Mouse (Mus musculus) c-Kit-negative CD71-positive TER-119-positive erythroid progenitor cells, embryonic 14.5 days (primary cell): ENCODE results near the gene Thtpa.

Source experiments
- DNase-seq: peaks from one replicate; pipeline ENCODE4 v3.0.0-alpha.2; 2013; ENCODE audit warnings: low read depth, low spot score

Thtpa gene

GRCm38 (mm10) chr14:55077481-55078365 lies 16.9 kb upstream of the Thtpa start:
- DNase-seq = no peak

- no peak for DNase-seq
Measured at GRCm38 (mm10) chr14:55078366-55078989, 16.1 kb upstream of the Thtpa start.

GRCm38 (mm10) chr14:55079214-55079970 lies 15.2 kb upstream of the Thtpa start:
- peak; percentile 57 for DNase-seq

- DNase-seq = no peak
Measured at GRCm38 (mm10) chr14:55081105-55081504, 13.5 kb upstream of the Thtpa start.

- no peak for DNase-seq
Measured at GRCm38 (mm10) chr14:55083481-55083880, 11.1 kb upstream of the Thtpa start.

DNA sequence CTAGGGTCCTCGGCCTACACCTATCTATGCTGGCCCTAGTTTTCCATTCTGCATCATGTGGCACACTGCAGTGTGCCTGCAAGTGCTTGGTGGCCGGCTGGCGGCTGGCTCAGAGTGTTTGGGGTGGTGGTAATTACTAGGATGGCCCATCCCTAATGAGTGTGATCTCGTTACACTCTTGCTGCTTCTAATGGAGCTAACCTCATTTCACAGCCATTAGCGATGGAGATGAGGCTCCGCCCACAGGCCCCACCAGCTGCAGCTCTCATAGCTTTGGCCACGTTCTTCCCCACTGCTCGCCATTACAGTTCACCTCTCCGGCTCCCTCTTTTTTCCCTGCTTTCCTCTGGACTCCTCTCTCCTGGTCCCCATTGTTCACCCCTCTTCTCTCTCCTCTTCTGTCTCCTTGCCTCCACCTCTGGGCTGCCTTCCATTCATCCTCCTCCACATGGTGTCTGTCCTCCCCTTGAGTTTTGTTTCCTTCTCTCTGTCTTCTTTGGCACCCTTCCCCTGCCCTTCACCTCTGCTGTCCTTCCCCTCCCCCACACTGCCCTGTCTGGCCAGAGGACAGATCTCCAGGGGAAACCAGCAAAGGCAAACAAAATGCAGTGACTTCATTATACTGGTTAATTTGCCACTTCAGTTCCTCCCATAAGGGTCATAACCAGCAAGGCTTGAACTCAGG lies 9.1 kb upstream of the Thtpa start:
- no peak for DNase-seq

DNA sequence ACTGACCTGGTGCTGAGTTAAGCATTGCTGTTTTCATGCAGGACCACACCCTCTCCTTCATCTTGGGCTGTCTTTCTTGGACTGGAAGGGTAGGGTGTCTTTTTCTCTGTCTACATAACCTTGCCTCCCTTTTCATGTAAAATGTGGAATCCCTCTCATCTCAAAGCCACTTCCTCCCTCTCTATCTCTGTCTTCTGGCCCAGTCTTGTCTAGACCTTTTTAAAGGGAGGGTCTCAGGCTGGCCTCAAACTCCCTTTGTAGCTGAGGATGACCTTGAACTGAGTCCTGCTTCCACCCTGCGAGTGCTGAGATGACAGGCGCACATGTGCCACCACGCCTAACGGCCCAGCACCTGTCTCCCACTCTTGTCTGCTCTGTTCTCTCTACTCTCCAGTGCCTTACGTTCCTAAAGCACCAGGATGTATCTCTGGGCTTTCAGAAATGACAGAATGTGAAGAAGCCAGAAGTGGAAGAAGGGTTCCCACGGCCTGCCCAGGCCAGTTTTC lies 8.5 kb upstream of the Thtpa start:
- no peak for DNase-seq

- DNase-seq = no peak
Measured at GRCm38 (mm10) chr14:55089199-55089947, 5.2 kb upstream of the Thtpa start.

DNA sequence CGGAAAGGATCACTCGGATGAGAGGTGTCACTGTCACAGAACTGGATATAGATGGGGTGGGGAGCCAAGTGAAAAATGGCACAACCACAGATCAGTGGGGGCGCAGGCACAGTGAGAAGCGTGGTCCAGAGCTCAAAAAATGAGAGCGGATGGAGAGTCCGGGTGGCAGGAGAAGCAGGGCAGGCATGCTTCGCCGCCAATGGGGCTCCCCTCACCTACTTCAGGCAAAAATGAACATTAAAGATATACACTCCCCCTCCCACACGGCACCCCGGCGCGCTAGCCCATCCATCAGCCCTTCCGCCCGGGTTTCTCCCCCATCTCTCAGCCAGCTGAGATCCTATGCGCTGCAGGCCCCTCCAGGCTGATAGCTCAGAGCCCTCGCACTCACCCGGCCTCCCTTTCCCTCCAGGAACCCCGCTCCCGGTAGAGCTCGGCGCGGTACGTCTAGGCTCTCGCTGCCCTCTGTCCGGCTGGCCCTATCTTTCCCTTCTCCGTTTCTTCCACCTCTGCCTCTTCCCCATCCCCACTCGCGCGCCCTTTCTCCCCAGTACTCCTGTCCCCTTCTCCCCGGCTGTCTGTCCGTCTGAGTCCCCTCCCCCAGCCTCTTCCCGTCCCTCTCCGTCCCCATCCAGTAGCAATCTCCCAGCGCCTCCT lies 3.2 kb upstream of the Thtpa start:
- DNase-seq = no peak

GRCm38 (mm10) chr14:55092011-55092577 lies 2.5 kb upstream of the Thtpa start, which contains the start of gene Zfhx2:
Gene Zfhx2, minus strand, starts transcription at chr14:55092324.
- DNase-seq = peak; percentile 79

- DNase-seq = no peak
Measured at GRCm38 (mm10) chr14:55093927-55094326, 657 bp upstream of the Thtpa start.

- DNase-seq = no peak
Measured at GRCm38 (mm10) chr14:55095263-55095662, 679 bp downstream of the Thtpa start.

DNA sequence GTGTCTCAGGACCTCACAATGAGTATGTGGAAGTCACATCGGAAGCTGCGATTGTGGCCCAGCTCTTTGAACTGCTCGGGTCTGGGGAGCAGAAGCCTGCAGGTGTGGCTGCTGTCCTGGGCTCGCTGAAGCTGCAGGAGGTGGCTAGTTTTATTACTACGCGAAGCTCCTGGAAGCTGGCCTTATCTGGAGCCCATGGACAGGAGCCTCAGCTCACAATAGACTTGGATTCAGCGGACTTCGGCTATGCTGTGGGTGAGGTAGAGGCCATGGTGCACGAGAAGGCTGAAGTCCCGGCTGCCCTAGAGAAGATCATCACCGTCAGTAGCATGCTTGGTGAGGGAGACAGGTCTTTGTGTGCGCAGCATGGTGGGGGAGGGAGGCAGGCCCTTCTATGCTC lies 1.1 kb downstream of the Thtpa start:
- no peak for DNase-seq

- DNase-seq = no peak
Measured at GRCm38 (mm10) chr14:55096573-55097087, 2.0 kb downstream of the Thtpa start.

DNA sequence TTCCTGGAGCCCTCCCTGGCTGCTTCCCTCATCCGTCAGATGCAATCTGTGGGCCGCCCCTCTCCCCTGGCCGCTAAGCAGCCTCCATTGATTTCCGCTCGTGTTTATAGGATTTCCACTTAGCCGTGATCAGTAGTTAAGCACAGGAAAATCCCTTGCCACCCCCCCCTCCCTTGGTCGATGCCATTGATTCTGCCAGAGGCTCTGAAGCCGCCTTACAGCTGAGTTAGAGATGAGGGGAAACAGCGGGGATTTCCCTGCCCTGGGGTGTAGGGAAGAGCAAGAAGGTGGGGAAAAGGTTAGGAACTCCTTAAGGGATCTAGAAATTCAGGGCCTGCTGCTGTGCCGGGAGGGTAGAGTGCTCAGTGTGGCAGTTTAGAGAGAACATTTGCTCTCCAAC lies 3.1 kb downstream of the Thtpa start:
- DNase-seq = no peak

- no peak for DNase-seq
Measured at GRCm38 (mm10) chr14:55098067-55098466, 3.5 kb downstream of the Thtpa start.

GRCm38 (mm10) chr14:55101592-55101991 lies 7.0 kb downstream of the Thtpa start:
- no peak for DNase-seq

DNA sequence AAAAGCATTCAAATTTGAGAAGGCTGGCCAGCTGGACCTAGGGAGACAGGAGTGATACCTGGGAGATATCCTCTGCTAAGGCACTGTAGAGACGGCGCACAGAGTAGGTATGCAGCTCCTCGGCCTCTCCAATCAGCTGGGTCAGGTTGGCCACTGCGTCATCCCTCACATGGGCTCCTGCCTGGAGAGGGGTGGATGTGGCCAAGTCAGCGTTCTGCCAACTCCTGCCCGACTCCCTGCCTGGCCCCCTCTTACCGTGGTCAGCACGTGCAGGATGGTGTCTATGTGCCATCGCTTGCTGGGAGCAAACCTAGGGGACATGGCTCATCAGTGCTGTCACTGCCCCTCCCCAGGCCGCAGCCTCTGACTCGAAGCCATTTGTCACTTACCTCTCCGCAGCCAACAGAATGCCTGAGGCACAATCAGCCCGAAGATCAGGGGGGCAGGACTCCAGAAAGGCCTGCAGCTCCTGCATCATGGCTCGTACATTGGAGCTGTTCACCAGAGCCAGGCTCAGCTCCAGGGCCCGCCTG lies 7.7 kb downstream of the Thtpa start:
- DNase-seq = no peak

- no peak for DNase-seq
Measured at GRCm38 (mm10) chr14:55104365-55104764, 9.8 kb downstream of the Thtpa start.
